Mouse (Mus musculus): Measurements from ENCODE around the gene Tpi1. TPM values are rescaled to one million over a fixed set of nuclear protein-coding genes. Genes with fewer than 3 reads are reported as not detected.
"Not testable (repeated sequence)": the region's sequence is repeated elsewhere in the genome, so short reads cannot be mapped to it uniquely, and the experiment has no call there.

Tpi1 gene
- total RNA-seq, 2 experiments from 2014 or later = 17.9 to 64.1 TPM

DNA sequence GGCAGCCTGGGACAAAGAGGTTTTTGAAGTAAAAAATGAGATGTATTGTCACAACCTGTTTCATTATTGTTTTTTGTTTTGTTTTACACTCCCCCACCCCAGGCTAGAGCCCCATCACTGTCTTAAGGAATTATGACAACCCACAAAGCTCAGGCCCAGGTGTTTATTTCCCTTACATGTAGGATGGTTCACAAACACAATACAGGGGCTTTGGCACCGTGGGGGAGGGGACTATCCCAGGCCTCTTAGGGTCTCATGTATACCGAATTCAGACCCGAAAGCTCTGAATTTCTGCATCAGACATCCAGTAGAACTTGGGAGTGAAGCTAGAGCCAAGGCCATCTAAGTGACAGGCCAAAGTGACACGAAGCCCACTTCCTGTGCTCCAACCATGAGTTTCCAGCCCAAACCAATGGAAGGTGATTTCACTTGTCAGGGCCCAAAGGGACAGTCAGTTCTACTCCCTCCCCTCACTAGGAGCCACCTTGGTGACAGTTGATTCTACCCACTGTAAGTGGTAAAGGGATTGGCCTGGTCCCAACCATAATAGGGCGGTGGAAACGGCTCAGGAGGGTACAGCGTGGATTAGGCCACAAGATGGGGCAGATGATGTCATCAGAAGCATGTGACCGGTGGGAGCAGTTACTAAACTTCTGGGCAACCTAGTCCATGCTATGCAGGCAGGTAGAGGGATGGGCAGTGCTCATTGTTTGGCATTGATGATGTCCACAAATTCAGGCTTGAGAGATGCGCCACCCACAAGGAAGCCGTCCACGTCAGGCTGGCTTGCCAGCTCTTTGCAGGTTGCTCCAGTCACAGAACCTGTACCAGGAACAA is 3.3 kb downstream of the Tpi1 start:
- not testable (repeated sequence) for ATAC-seq (replicated peaks; ENCODE audit: low FRiP score, poor library complexity, severe bottlenecking)

DNA sequence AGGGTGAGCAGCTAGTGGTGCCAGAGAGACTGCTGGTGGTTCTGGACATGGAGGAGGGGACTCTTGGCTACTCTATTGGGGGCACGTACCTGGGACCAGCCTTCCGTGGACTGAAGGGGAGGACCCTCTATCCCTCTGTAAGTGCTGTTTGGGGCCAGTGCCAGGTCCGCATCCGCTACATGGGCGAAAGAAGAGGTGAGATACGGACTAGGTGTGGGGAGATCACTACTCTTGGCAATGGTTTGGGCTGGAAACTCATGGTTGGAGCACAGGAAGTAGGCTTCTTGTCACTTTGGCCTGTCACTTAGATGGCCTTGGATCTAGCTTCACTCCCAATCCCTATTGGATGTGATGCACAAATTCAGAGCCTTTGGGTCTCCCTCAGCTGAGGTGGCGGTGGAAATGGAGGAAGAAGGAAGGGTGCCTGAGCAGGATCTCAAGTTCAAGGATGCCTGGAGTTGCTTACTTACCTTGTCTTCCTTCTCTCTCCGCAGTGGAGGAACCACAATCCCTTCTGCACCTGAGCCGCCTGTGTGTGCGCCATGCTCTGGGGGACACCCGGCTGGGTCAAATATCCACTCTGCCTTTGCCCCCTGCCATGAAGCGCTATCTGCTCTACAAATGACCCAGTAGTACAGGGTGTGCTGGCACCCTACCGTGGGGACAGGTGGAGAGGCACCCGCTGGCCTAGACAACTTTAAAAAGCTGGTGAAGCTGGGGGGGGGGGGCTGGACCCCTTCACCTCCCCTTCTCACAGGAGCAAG is 4.1 kb downstream of the Tpi1 start:
- ATAC-seq (replicated peaks; ENCODE audit: low FRiP score, poor library complexity, severe bottlenecking) = no peak

DNA sequence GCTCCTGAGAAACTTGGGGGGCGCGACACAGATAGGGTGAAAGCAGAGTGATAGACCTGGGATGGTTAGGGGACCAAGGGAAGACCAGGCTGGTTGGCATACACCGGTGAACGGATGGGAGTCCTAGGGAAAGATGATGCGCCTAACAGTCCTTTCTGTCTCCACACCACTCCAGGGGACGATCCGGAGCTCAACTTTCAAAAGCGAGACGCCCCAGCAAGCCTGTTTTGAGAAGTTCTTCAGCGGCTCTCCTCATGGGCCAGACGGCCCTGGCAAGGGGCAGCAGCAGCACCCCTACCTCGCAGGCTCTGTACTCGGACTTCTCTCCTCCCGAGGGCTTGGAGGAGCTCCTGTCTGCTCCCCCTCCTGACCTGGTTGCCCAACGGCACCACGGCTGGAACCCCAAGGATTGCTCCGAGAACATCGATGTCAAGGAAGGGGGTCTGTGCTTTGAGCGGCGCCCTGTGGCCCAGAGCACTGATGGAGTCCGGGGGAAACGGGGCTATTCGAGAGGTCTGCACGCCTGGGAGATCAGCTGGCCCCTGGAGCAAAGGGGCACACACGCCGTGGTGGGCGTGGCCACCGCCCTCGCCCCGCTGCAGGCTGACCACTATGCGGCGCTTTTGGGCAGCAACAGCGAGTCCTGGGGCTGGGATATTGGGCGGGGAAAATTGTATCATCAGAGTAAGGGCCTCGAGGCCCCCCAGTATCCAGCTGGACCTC is 4.9 kb downstream of the Tpi1 start:
- ATAC-seq (replicated peaks; ENCODE audit: low FRiP score, poor library complexity, severe bottlenecking) = peak; percentile 70

DNA sequence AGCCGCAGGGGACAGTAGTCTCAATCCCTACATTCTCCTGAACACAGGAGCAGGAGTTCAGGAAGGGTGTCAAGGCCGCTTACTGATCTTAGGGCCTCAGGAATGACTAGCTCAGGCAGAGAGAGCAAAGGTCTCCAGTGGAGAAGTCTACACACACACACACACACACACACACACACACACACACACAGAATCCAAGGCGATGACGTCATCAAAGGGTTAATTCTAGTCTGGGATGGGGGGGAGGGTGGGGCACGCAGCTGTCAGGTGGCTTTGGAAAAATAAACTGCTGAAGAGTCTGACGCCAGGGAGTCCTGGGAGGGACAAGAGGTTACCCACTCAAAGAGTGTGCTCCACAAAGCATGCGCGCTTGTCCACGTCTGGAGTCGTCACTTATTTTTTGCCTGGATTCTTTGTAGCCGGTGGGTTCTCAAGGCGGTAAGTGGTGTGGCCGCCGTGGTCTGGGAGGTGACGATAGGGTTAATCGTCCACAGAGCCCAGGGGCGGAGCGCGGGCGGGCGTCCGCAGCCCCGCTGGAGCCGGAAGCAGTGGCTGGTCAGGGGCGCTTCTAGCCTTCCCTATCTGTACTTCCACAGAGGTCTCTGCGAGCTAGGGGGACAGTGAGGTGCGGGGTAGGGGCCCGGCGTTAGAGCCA is 5.6 kb downstream of the Tpi1 start, which contains the start of gene Spsb2:
TSS of gene Spsb2 (plus strand) at position 304 of the 655 bp plus-strand sequence.
- ATAC-seq (replicated peaks; ENCODE audit: low FRiP score, poor library complexity, severe bottlenecking) = peak; percentile 65

GRCm38 (mm10) chr6:124807986-124808357 is 6.1 kb downstream of the Tpi1 start:
- ATAC-seq (replicated peaks; ENCODE audit: low FRiP score, poor library complexity, severe bottlenecking) = no peak

- ATAC-seq (replicated peaks; ENCODE audit: low FRiP score, poor library complexity, severe bottlenecking) = no peak
Measured at GRCm38 (mm10) chr6:124807366-124807765, 6.7 kb downstream of the Tpi1 start.

GRCm38 (mm10) chr6:124806446-124807140 is 7.5 kb downstream of the Tpi1 start:
- ATAC-seq (replicated peaks; ENCODE audit: low FRiP score, poor library complexity, severe bottlenecking) = no peak

DNA sequence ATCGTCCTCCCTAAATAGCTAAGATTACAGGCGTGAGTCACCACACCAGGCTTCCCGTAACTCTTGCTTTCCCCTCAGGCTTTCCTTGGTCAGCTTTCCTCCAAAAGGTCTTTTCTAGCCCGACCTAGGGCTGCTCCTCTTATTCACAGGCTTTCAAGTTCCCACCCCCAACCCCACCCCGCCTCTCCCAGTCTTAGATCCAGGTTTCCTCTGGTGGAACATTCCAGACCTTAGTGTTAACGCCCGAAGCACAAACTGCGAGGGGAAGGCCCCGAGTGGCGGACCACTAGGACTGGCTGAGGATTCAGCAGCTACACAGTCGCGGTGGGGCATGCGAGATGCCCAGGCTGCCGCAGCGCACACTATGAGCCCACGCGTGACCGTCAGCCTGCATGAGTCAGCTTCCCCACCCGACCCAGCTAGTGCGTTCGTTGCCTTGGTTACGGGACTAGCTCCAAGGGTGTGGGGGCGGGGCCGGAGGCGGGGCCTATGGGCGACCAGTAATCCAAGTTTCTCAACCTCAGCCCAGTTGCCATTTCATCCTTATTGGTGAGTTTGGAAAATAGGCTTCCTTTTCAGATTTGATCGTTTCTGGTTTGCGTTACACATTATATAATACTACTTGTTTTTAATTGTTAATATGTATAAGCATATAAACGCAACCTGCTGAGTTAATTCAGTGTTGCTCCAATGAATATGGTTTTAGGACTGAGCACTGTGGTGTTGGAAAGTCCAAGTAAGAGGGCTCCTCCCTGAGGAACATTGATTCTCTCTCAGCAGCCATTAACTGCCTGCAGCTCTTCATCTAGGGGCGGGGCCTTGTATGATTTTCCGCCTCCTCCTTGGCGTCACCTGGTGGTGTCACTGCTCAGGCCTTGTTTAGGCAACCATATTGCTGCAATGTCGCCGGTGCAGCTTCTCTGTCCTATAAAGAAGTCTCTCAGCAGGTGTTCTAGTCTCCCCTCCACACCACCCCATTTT is 8.5 kb downstream of the Tpi1 start:
- ATAC-seq (replicated peaks; ENCODE audit: low FRiP score, poor library complexity, severe bottlenecking) = peak; percentile 73

GRCm38 (mm10) chr6:124804341-124804740 is 9.8 kb downstream of the Tpi1 start:
- ATAC-seq (replicated peaks; ENCODE audit: low FRiP score, poor library complexity, severe bottlenecking) = no peak

DNA sequence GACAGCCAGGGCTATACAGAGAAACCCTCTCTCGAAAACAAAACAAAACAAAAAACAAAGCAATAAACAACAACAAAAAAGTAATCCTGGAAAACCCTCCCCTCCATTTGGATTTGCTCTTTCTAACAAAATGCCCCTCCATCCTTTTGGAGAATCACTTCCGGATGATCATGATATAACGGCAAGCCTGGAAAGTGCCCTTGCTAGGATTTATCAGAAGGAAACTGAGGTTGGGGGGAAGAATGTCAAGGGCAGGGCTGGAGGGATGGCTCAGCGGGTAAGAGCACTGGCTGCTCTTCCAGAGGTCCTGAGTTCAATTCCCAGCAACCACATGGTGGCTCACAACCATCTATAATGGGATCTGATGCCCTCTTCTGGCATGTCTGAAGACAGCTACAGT is 10.4 kb downstream of the Tpi1 start:
- ATAC-seq (replicated peaks; ENCODE audit: low FRiP score, poor library complexity, severe bottlenecking) = not testable (repeated sequence)

DNA sequence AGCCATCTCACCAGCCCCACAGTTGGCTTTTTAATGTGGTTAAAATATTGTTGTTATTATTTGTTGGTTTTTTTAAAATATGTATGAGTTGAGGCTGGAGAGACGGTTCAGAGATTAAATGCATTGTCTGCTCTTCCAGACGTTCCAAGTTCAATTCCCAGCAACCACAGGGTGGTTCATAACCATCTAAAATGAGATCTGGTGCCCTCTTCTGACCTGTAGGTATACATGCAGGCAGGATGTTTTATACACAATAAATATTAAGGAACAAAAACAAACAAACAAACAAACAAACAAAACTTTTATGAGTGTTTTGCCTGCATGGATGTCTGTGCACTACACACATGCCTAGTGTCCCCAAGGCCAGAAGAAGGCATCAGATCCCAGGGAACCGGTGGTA is 11.0 kb downstream of the Tpi1 start:
- ATAC-seq (replicated peaks; ENCODE audit: low FRiP score, poor library complexity, severe bottlenecking) = no peak

DNA sequence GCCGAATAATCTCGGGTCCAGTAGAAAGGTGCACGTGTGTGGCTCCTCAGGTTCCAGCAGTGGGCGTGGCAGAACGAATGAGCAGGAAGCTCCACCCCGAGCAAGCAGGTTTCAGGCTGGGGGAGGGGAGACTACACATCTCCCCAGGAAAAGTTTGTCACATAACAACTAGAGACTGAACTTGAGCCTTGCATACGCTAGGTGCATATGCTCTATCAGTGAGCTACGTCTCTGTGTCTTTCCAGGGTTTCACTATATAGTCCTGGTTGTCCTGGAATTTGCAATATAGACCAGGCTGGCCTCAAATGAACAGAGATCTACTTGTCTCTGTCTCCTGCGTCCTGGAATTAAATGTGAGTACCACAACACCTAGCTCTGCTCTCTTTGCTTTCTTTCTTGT is 11.7 kb downstream of the Tpi1 start:
- not testable (repeated sequence) for ATAC-seq (replicated peaks; ENCODE audit: low FRiP score, poor library complexity, severe bottlenecking)

- no peak for ATAC-seq (replicated peaks; ENCODE audit: low FRiP score, poor library complexity, severe bottlenecking)
Measured at GRCm38 (mm10) chr6:124796200-124796599, 17.9 kb downstream of the Tpi1 start.

DNA sequence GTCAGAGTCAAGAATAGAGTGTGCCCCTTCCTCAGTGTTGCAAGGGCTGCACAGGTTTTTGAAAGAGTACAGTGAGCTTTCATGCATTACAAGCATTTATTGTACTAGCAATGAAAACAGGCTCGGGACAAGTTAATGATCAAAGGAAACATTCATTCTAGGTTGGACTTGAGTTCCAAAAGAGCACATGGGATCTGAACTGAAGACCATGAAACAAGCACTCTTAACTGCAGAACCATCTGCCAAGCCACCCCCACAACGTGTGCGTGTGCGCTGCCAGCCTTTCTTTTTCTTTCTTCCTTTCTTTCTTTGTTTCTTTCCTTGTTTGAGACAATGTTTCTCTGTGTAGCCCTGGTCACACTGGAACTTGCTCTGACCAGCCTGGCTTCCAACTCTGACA is 18.3 kb downstream of the Tpi1 start:
- no peak for ATAC-seq (replicated peaks; ENCODE audit: low FRiP score, poor library complexity, severe bottlenecking)

GRCm38 (mm10) chr6:124791911-124792310 is 22.2 kb downstream of the Tpi1 start:
- ATAC-seq (replicated peaks; ENCODE audit: low FRiP score, poor library complexity, severe bottlenecking) = no peak

GRCm38 (mm10) chr6:124790121-124790520 is 24.0 kb downstream of the Tpi1 start:
- ATAC-seq (replicated peaks; ENCODE audit: low FRiP score, poor library complexity, severe bottlenecking) = no peak

DNA sequence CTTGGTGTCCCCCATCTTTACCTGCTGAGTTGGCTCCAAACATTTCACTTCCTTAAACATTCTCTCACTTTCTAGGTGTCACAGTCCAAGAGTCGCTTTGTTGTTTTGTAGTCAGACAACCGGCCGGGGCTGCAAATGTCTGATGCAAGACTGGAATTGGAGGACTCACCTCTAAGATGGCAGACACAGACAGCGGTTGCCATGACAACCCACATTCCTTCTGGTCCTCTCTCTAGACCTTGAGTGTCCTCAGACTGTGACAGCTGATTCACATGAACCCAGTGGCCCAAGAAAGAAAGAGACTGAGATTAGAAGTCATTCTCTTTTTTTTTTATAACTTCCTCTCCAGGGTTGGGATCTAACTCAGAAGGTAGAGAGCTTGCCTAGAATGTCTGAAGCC is 24.6 kb downstream of the Tpi1 start:
- no peak for ATAC-seq (replicated peaks; ENCODE audit: low FRiP score, poor library complexity, severe bottlenecking)

DNA sequence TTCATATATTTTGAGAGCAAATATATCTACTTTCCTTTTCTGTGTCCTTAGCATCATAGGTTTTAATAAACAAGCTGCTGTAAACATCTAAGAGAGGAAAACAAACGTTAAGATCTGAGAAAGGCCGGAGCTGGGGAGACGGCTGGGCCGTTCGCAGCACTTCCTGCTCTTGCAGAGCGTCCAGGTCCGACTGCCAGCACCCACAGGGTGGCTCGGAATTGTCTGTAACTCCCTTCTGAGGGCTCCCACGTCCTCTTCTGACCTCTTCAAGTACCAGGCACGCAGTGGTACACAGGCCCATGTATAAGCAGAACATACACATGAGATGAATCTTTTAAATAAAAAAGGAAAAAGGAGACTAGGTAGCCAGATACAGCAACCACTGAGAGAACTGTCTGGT is 26.4 kb downstream of the Tpi1 start:
- ATAC-seq (replicated peaks; ENCODE audit: low FRiP score, poor library complexity, severe bottlenecking) = no peak

Measured in erythroid progenitor cell, adult 5-6 weeks (primary cell).